Mouse (Mus musculus) ES-Bruce4 (cell line): ENCODE results near the gene Fam173b.

Source experiments
- CTCF ChIP-seq: IDR thresholded peaks from one replicate; pipeline ENCODE4 v1.8.1; 2011; ENCODE audit warnings: low read depth, low read length
- POLR2A ChIP-seq: IDR thresholded peaks from one replicate; pipeline ENCODE4 v1.8.1; 2011; ENCODE audit warnings: low read length; ENCODE audit not compliant: insufficient read depth

GRCm38 (mm10) chr15:31628180-31628579, 26.5 kb downstream of the Fam173b start:
- TF ChIP-seq CTCF (no peak), POLR2A (no peak)
